Mouse (Mus musculus) bone marrow, adult 2 months (tissue): ENCODE results near the gene Hfe2. TPM values are rescaled to one million over a fixed set of nuclear protein-coding genes. Genes with fewer than 3 reads are reported as not detected.

Experiments
- H3K27ac ChIP-seq: fragments of 200-500 bp; 2 replicates; pipeline ENCODE4 v1.5.1; 2012; ENCODE audit warnings: low read depth, mild to moderate bottlenecking, control low read depth, inconsistent platforms, low read length; ENCODE audit not compliant: control insufficient read depth, poor library complexity, insufficient read depth
- H3K4me1 ChIP-seq: fragments of 200-500 bp; 2 replicates; pipeline ENCODE4 v1.6.1; 2011; ENCODE audit warnings: low read length; ENCODE audit not compliant: control insufficient read depth, insufficient read depth
- H3K4me3 ChIP-seq: fragments of 200-500 bp; replicated peaks from 2 replicates; pipeline ENCODE3; 2011; ENCODE audit warnings: mild to moderate bottlenecking, low read depth, low read length, control low read depth; ENCODE audit not compliant: control insufficient read depth
- CTCF ChIP-seq: fragments of 200-500 bp; IDR thresholded peaks from 2 replicates; pipeline ENCODE4 v1.5.1; 2011; ENCODE audit warnings: low read length, control low read depth; ENCODE audit not compliant: control insufficient read depth, insufficient read depth
- POLR2A ChIP-seq: fragments of 200-500 bp; IDR thresholded peaks from 2 replicates; pipeline ENCODE4 v1.6.1; 2011; ENCODE audit warnings: low read depth, mild to moderate bottlenecking, control low read depth, low read length, borderline replicate concordance; ENCODE audit not compliant: control insufficient read depth
- WGBS: fragments of 180-500 bp; shearing (Covaris S2); methylation state at CpG from one replicate; pipeline ENCODE4 v1.1.7; 2018; 5-methylcytosine and 5-hydroxymethylcytosine counted together
- polyA plus RNA-seq: library from polyadenylated mRNA; stranded (reverse); fragments of >200 nt; gene quantifications from 2 replicates; pipeline ENCODE4 v1.2.4, GENCODE M21; 2011; ENCODE audit warnings: low replicate concordance; ENCODE audit not compliant: missing spikeins, insufficient read depth, insufficient read length

Hfe2 gene
- polyA plus RNA-seq, 1 experiment: 0.75 TPM

DNA sequence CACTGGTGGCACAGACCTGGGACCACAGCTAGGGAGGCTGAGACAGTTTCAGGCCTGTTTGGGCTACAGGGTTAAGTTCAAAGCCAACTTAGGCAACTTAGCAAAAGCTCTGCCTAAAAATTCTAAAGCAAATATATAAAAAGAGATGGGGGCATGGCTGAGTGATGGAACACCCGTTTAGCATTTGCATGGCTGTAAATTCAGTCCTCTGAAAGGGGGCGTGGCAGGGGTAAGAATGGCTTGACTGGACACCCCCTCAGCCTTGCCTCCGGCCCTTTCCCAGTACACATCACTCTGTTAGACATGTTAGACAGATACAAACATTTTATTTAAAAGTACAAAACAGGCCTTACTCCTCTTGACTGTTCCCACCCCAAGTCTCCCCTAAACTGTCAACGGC, 52.6 kb downstream of the Hfe2 start:
- TF ChIP-seq CTCF: no peak
- TF ChIP-seq POLR2A: no peak
- 57% methylated on average over 4 of the region's 4 CpGs for WGBS
- no peaks in the 10 kb centered on the region; the same call in 1 of the 2 replicates for H3K4me1 ChIP-seq
- H3K4me3 ChIP-seq: no peak overlapping the region
- H3K27ac ChIP-seq: peak overlapping the region; percentile 26

Other genes starting within 250 kb of the Hfe2 start
- gene Fcgr1, start 231.2 kb upstream of the Hfe2 start, polyA plus RNA-seq: 2.2 and 6.2 TPM in 2 replicates
- gene BC107364, start 72.9 kb upstream of the Hfe2 start, polyA plus RNA-seq: not detected in 2 replicates
- 104 and 163 TPM in 2 replicates for gene Txnip, start 32.8 kb downstream of the Hfe2 start, polyA plus RNA-seq
- gene Gm16253, start 51.8 kb downstream of the Hfe2 start, polyA plus RNA-seq: not detected in 2 replicates
- 61.0 and 72.3 TPM in 2 replicates for gene Polr3gl, start 69.0 kb downstream of the Hfe2 start, polyA plus RNA-seq
- gene Ankrd34a, start 71.5 kb downstream of the Hfe2 start, polyA plus RNA-seq: not detected in 2 replicates
- gene Lix1l, start 76.0 kb downstream of the Hfe2 start, polyA plus RNA-seq: 3.3 and 5.7 TPM in 2 replicates
- 154 and 168 TPM in 2 replicates for gene Rbm8a, start 104.8 kb downstream of the Hfe2 start, polyA plus RNA-seq
- 11.4 and 14.9 TPM in 2 replicates for gene Pex11b, start 110.2 kb downstream of the Hfe2 start, polyA plus RNA-seq
- gene Gm42957, start 110.3 kb downstream of the Hfe2 start, polyA plus RNA-seq: not detected in 2 replicates
- gene Itga10, start 120.4 kb downstream of the Hfe2 start, polyA plus RNA-seq: 1.00 and 1.6 TPM in 2 replicates
- gene Ankrd35, start 145.0 kb downstream of the Hfe2 start, polyA plus RNA-seq: 5.4 and 15.5 TPM in 2 replicates
- gene Pias3, start 171.2 kb downstream of the Hfe2 start, polyA plus RNA-seq: 22.0 and 34.9 TPM in 2 replicates
- gene Nudt17, start 183.4 kb downstream of the Hfe2 start, polyA plus RNA-seq: 1.4 TPM in 1 of 2 replicates, not detected in the other
- gene Polr3c, start 202.5 kb downstream of the Hfe2 start, polyA plus RNA-seq: 19.6 and 26.5 TPM in 2 replicates
- 12.2 and 17.2 TPM in 2 replicates for gene Rnf115, start 202.5 kb downstream of the Hfe2 start, polyA plus RNA-seq